In genomic region chr6:101385490-101385889, GRCm38 (mm10) we compare ENCODE assay signal across 21 mouse cellular contexts. TPM values are rescaled to one million over a fixed set of nuclear protein-coding genes. Genes with fewer than 3 reads are reported as not detected.
DNase-seq lines count a peak whose midpoint lies in the region; ATAC-seq lines count a peak whose summit lies in the region.
"Had no signal": no experiment of that assay in that cellular context is flagged by ENCODE, and none has a peak within 500 bp of the region (broad histone marks: within the 10 kb centered on the region; RNA-seq: fewer than 3 reads in every experiment).

No protein-coding gene starts in this region.

- no peak overlapping the region for H3K4me3 ChIP-seq in midbrain, embryonic 11.5 days (ENCODE audit: low read depth, low read length)
- no peak overlapping the region for H3K4me3 ChIP-seq in midbrain, embryonic 10.5 days
- H3K4me3 ChIP-seq in forebrain, embryonic 16.5 days (replicated peaks; ENCODE audit: low read length), result no peak overlapping the region
- no peak overlapping the region for H3K4me3 ChIP-seq in neural tube, embryonic 12.5 days
- H3K4me3 ChIP-seq: heart, embryonic 13.5 days; kidney, embryonic 15.5 days had no signal

- no peaks in the 10 kb centered on the region for H3K9me3 ChIP-seq in midbrain, embryonic 11.5 days (ENCODE audit: control insufficient read depth, low read length)
- H3K9me3 ChIP-seq in midbrain, embryonic 10.5 days (replicated peaks), result 0 out of 2 replicates have a peak, but pooled peaks cover 6% of the 10 kb centered on the region
- no peaks in the 10 kb centered on the region for H3K9me3 ChIP-seq in forebrain, embryonic 16.5 days (ENCODE audit: control insufficient read depth, low read length)
- 0 out of 2 replicates have a peak, but pooled peaks cover 3% of the 10 kb centered on the region for H3K9me3 ChIP-seq in neural tube, embryonic 12.5 days
- H3K9me3 ChIP-seq: kidney, embryonic 15.5 days had no signal

- intact Hi-C loops in heart, postnatal 14 days (cut with DNase I), result loop anchor here (10.0 kb wide), 1 partner anchor 229 kb away; no protein-coding TSS in a partner anchor

- no peak overlapping the region for H3K4me2 ChIP-seq in midbrain, embryonic 11.5 days
- H3K4me2 ChIP-seq in forebrain, embryonic 16.5 days (ENCODE audit: low read length), result no peak overlapping the region
- H3K4me2 ChIP-seq in neural tube, embryonic 12.5 days (replicated peaks), result no peak overlapping the region
- H3K4me2 ChIP-seq: heart, embryonic 13.5 days; kidney, embryonic 15.5 days had no signal

- no peak for ATAC-seq in midbrain, embryonic 11.5 days (ENCODE audit: low FRiP score)
- ATAC-seq in forebrain, embryonic 16.5 days, result peak; percentile 93
- ATAC-seq in neural tube, embryonic 12.5 days (ENCODE audit: low FRiP score, low read depth), result peak; percentile 41; the same call in 1 of the 2 replicates
- ATAC-seq: intestine, embryonic 16.5 days; liver, postnatal 0 days had no signal

- H3K27me3 ChIP-seq in midbrain, embryonic 11.5 days (ENCODE audit: control insufficient read depth, insufficient read depth, low read length), result peaks cover 3% of the 10 kb centered on the region; the same call in 1 of the 2 replicates
- H3K27me3 ChIP-seq in midbrain, embryonic 10.5 days (ENCODE audit: low read depth, poor library complexity, severe bottlenecking), result peaks cover 49% of the 10 kb centered on the region
- H3K27me3 ChIP-seq in forebrain, embryonic 16.5 days (replicated peaks; ENCODE audit: control insufficient read depth, insufficient read depth, low read length), result no peaks in the 10 kb centered on the region; the same call in 1 of the 2 replicates
- no peaks in the 10 kb centered on the region for H3K27me3 ChIP-seq in neural tube, embryonic 12.5 days (replicated peaks)
- H3K27me3 ChIP-seq: CH12.LX; heart, embryonic 13.5 days had no signal

- no peaks in the 10 kb centered on the region for H3K4me1 ChIP-seq in midbrain, embryonic 11.5 days (ENCODE audit: control insufficient read depth, insufficient read depth, low read length)
- peaks cover 5% of the 10 kb centered on the region for H3K4me1 ChIP-seq in midbrain, embryonic 10.5 days
- no peaks in the 10 kb centered on the region for H3K4me1 ChIP-seq in forebrain, embryonic 16.5 days (replicated peaks; ENCODE audit: control insufficient read depth, insufficient read depth, low read length)
- peaks cover 6% of the 10 kb centered on the region; the same call in 1 of the 2 replicates for H3K4me1 ChIP-seq in neural tube, embryonic 12.5 days

- H3K9ac ChIP-seq in midbrain, embryonic 11.5 days (ENCODE audit: low read length), result no peak overlapping the region
- H3K9ac ChIP-seq in forebrain, embryonic 16.5 days (replicated peaks; ENCODE audit: low read depth, low read length), result no peak overlapping the region
- H3K9ac ChIP-seq in neural tube, embryonic 12.5 days, result no peak overlapping the region
- H3K9ac ChIP-seq: heart, embryonic 13.5 days; kidney, embryonic 15.5 days; liver, postnatal 0 days had no signal

- DNase-seq in heart, adult 11 months, result peak; percentile 81
- no peak for DNase-seq in heart, postnatal 14 days
- DNase-seq in midbrain, embryonic 11.5 days (ENCODE audit: low spot score, missing footprints), result peak; percentile 59
- DNase-seq in midbrain, embryonic 10.5 days (ENCODE audit: low spot score), result no peak
- DNase-seq in gastrocnemius, postnatal 25 days, result no peak
- DNase-seq in cerebellum, adult 8-10 months, result no peak
- DNase-seq: adrenal gland, postnatal 25 days; cerebellum, adult 11-12 months; cerebellum, postnatal 25 days; heart, adult 18-20 months; heart, postnatal 36 days; liver, postnatal 0 days; lung, postnatal 10 days had no signal

- WGBS in midbrain, embryonic 11.5 days, result 85% methylated on average over 7 of the region's 7 CpGs
- 90% methylated on average over 7 of the region's 7 CpGs for WGBS in midbrain, embryonic 10.5 days
- WGBS in forebrain, embryonic 16.5 days, result 39% methylated on average over 7 of the region's 7 CpGs
- WGBS in neural tube, embryonic 12.5 days, result 65% methylated on average over 7 of the region's 7 CpGs

- H3K27ac ChIP-seq in midbrain, embryonic 11.5 days (ENCODE audit: low read depth, low read length), result no peak overlapping the region
- H3K27ac ChIP-seq in midbrain, embryonic 10.5 days (replicated peaks), result no peak overlapping the region
- H3K27ac ChIP-seq in forebrain, embryonic 16.5 days (ENCODE audit: low read length), result no peak overlapping the region
- H3K27ac ChIP-seq in neural tube, embryonic 12.5 days, result no peak overlapping the region
- H3K27ac ChIP-seq: heart, embryonic 13.5 days; kidney, embryonic 15.5 days; stomach, postnatal 0 days had no signal

- no peaks in the 10 kb centered on the region for H3K36me3 ChIP-seq in midbrain, embryonic 11.5 days (ENCODE audit: control insufficient read depth, insufficient read depth, low read length)
- H3K36me3 ChIP-seq in midbrain, embryonic 10.5 days, result no peaks in the 10 kb centered on the region
- no peaks in the 10 kb centered on the region for H3K36me3 ChIP-seq in forebrain, embryonic 16.5 days (ENCODE audit: control insufficient read depth, insufficient read depth)
- no peaks in the 10 kb centered on the region for H3K36me3 ChIP-seq in neural tube, embryonic 12.5 days
- H3K36me3 ChIP-seq: heart, embryonic 13.5 days; kidney, embryonic 15.5 days had no signal

RNA-seq across cellular contexts. Expression of gene Pdzrn3, which starts 7.8 kb away (rescaled TPM):
- total RNA-seq in heart, postnatal 14 days (2021), result 10 to 100 TPM; 33.4 to 35.0 TPM
- polyA plus RNA-seq in midbrain, embryonic 11.5 days (2014; fragmentation: Nextera tagmentation; extraction: Ambion mirVana), result 8.4 and 8.8 TPM in 2 replicates
- polyA plus RNA-seq in midbrain, embryonic 10.5 days (2016; fragmentation: Nextera tagmentation; extraction: Ambion mirVana), result 5.4 and 6.1 TPM in 2 replicates
- 24.0 and 28.7 TPM in 2 replicates for polyA plus RNA-seq in forebrain, embryonic 16.5 days (2015; fragmentation: Nextera tagmentation; extraction: Ambion mirVana)
- polyA plus RNA-seq in neural tube, embryonic 12.5 days (2016; fragmentation: Nextera tagmentation; extraction: Ambion mirVana), result 25.4 and 26.5 TPM in 2 replicates
- 10 to 100 TPM; 52.5 to 72.9 TPM for total RNA-seq in gastrocnemius, postnatal 25 days (2021)
- total RNA-seq: CH12.LX; neutrophil, adult 5-6 weeks had no signal

Comparison
In these comparisons a context has a peak if more than half of its experiments do, and no peak if none do; other contexts are left out.
1. DNase-seq: peak in heart, adult 11 months (single experiment) and midbrain, embryonic 11.5 days (single experiment); none in heart, postnatal 14 days (0 of 2), midbrain, embryonic 10.5 days (single experiment), gastrocnemius, postnatal 25 days (single experiment) and cerebellum, adult 8-10 months (single experiment).